Mouse (Mus musculus) embryo, embryonic 10 days (tissue): ENCODE measurements around the gene Max.

Source experiments
- DNase-seq: peaks from one replicate; pipeline ENCODE4 v3.0.0-alpha.2; 2015; ENCODE audit warnings: low spot score

The Max gene

GRCm38 (mm10) chr12:76887941-76888340, 74.1 kb downstream of the Max start:
- no peak for DNase-seq
